Mouse (Mus musculus) Muller cell, postnatal 12 days (primary cell): Measurements from ENCODE around the gene Madd.
"Not testable (repeated sequence)": the region's sequence is repeated elsewhere in the genome, so short reads cannot be mapped to it uniquely, and the experiment has no call there.

Experiments
- DNase-seq: peaks from one replicate; pipeline ENCODE4 v3.0.0-alpha.2; 2015; ENCODE audit errors: inconsistent ontology term

The Madd gene

GRCm38 (mm10) chr2:91125101-91125500, 58.5 kb downstream of the Madd start:
- no peak for DNase-seq

- DNase-seq = no peak
These were observed 60.1 kb downstream of the Madd start for GRCm38 (mm10) chr2:91123521-91123920.

GRCm38 (mm10) chr2:91121497-91121896, 62.1 kb downstream of the Madd start:
- DNase-seq = no peak

GRCm38 (mm10) chr2:91121011-91121410, 62.6 kb downstream of the Madd start:
- DNase-seq = no peak

- DNase-seq = no peak
These were observed 63.4 kb downstream of the Madd start for GRCm38 (mm10) chr2:91120261-91120671.

- no peak for DNase-seq
These were observed 64.1 kb downstream of the Madd start for GRCm38 (mm10) chr2:91119551-91119950.

- DNase-seq = no peak
These were observed 64.6 kb downstream of the Madd start for GRCm38 (mm10) chr2:91119061-91119460.

- DNase-seq = no peak
These were observed 65.0 kb downstream of the Madd start for GRCm38 (mm10) chr2:91118647-91119046.

- no peak for DNase-seq
These were observed 65.9 kb downstream of the Madd start, which contains the start of gene Mybpc3 for GRCm38 (mm10) chr2:91117585-91118275. Gene Mybpc3, plus strand, starts transcription at chr2:91118144.

GRCm38 (mm10) chr2:91116842-91117241, 66.8 kb downstream of the Madd start:
- no peak for DNase-seq

GRCm38 (mm10) chr2:91115578-91115970, 68.1 kb downstream of the Madd start:
- no peak for DNase-seq

- DNase-seq = peak; percentile 91
These were observed 68.7 kb downstream of the Madd start for GRCm38 (mm10) chr2:91114781-91115577.

- DNase-seq = no peak
These were observed 69.8 kb downstream of the Madd start for GRCm38 (mm10) chr2:91113852-91114251.

GRCm38 (mm10) chr2:91113334-91113733, 70.3 kb downstream of the Madd start:
- no peak for DNase-seq

- DNase-seq = peak; percentile 27
These were observed 71.1 kb downstream of the Madd start for GRCm38 (mm10) chr2:91112491-91112890.

GRCm38 (mm10) chr2:91111832-91112231, 71.8 kb downstream of the Madd start:
- not testable (repeated sequence) for DNase-seq

GRCm38 (mm10) chr2:91110429-91110828, 73.2 kb downstream of the Madd start:
- no peak for DNase-seq

- no peak for DNase-seq
These were observed 73.7 kb downstream of the Madd start for GRCm38 (mm10) chr2:91109807-91110385.

- no peak for DNase-seq
These were observed 74.4 kb downstream of the Madd start for GRCm38 (mm10) chr2:91109241-91109640.

GRCm38 (mm10) chr2:91108156-91108555, 75.5 kb downstream of the Madd start:
- DNase-seq = no peak

- peak; percentile 92 for DNase-seq
These were observed 82.4 kb downstream of the Madd start for GRCm38 (mm10) chr2:91101124-91101740.

- no peak for DNase-seq
These were observed 85.5 kb downstream of the Madd start for GRCm38 (mm10) chr2:91098156-91098555.
